Mouse (Mus musculus) CH12.LX (cell line): ENCODE results near the gene Dtd2. TPM values are rescaled to one million over a fixed set of nuclear protein-coding genes. Genes with fewer than 3 reads are reported as not detected.
A peak's percentile ranks its signal among the peaks of the same experiment; 100 is the strongest.

Experiments used
- DNase-seq: peaks from one replicate; pipeline ENCODE4 v3.0.0-alpha.2; 2013; ENCODE audit errors: extremely low read depth
- H3K27ac ChIP-seq: 2 replicates; pipeline ENCODE4 v1.5.1; 2012; ENCODE audit warnings: low read depth, mild to moderate bottlenecking, control low read depth, moderate library complexity; ENCODE audit not compliant: insufficient read depth
- H3K27me3 ChIP-seq: replicated peaks from 2 replicates; pipeline ENCODE3; 2012; ENCODE audit warnings: inconsistent platforms
- H3K36me3 ChIP-seq, 2 experiments: replicated peaks in 1 of 2; 2 replicates each; pipeline versions ENCODE3 to v1.6.1; 2012; ENCODE audit warnings: inconsistent platforms in 1 of 2, low read length in 1 of 2, mild to moderate bottlenecking in 1 of 2, mixed read lengths in 1 of 2, moderate library complexity in 1 of 2; ENCODE audit not compliant: control insufficient read depth in 1 of 2, insufficient read depth in 1 of 2
- H3K4me1 ChIP-seq, 2 experiments: 2 replicates each; pipeline ENCODE4 v1.6.1; 2012; ENCODE audit warnings: inconsistent platforms in 1 of 2, moderate library complexity in 1 of 2; ENCODE audit not compliant: insufficient read depth in 2 of 2, control insufficient read depth in 1 of 2
- H3K4me2 ChIP-seq: 2 replicates; pipeline ENCODE4 v1.6.1; 2012; ENCODE audit warnings: low read depth, mild to moderate bottlenecking, control low read depth; ENCODE audit not compliant: poor library complexity, insufficient read depth, severe bottlenecking
- H3K4me3 ChIP-seq, 3 experiments: fragments of 150-350 bp in 1 of 3; sonication (generic) in 1 of 3; replicated peaks in 1 of 3; 2 replicates each; pipeline versions ENCODE3 to v1.5.1; 2011 to 2012; ENCODE audit warnings: low read depth in 2 of 3, low read length in 2 of 3, mild to moderate bottlenecking in 2 of 3, moderate library complexity in 2 of 3, control low read depth in 1 of 3, improper control_type of control experiment in 1 of 3, inconsistent platforms in 1 of 3, mixed read lengths in 1 of 3; ENCODE audit not compliant: poor library complexity in 1 of 3
- H3K79me2 ChIP-seq: replicated peaks from 2 replicates; pipeline ENCODE4 v1.6.1; 2012; ENCODE audit warnings: mild to moderate bottlenecking, moderate library complexity; ENCODE audit not compliant: control insufficient read depth, poor library complexity, insufficient read depth, severe bottlenecking; ENCODE audit errors: extremely low read depth
- H3K9ac ChIP-seq: 2 replicates; pipeline ENCODE4 v1.6.1; 2012; ENCODE audit warnings: low read depth, mild to moderate bottlenecking, control low read depth, moderate library complexity; ENCODE audit not compliant: insufficient read depth
- H3K9me3 ChIP-seq: replicated peaks from 2 replicates; pipeline ENCODE3; 2012; ENCODE audit warnings: low read length, inconsistent platforms, mixed read lengths
- CTCF ChIP-seq, 2 experiments: IDR thresholded peaks in 1 of 2; conservative IDR thresholded peaks in 1 of 2; 2 replicates each; pipeline ENCODE4 v1.5.1; 2011 to 2012; ENCODE audit warnings: low read depth in 2 of 2, low read length in 2 of 2, improper control_type of control experiment in 1 of 2, inconsistent platforms in 1 of 2, mild to moderate bottlenecking in 1 of 2, moderate library complexity in 1 of 2
- E2F4 ChIP-seq: IDR thresholded peaks from 2 replicates; pipeline ENCODE4 v1.6.1; 2011; ENCODE audit warnings: low read depth, low read length, improper control_type of control experiment; ENCODE audit not compliant: insufficient replicate concordance
- ELF1 ChIP-seq: IDR thresholded peaks from 2 replicates; pipeline ENCODE4 v1.6.1; 2014; ENCODE audit warnings: low read depth, mild to moderate bottlenecking, inconsistent platforms, low read length, improper control_type of control experiment
- EP300 ChIP-seq: IDR thresholded peaks from 2 replicates; pipeline ENCODE4 v1.6.1; 2011; ENCODE audit warnings: low read length, improper control_type of control experiment
- ETS1 ChIP-seq: conservative IDR thresholded peaks from 2 replicates; pipeline ENCODE4 v1.6.1; 2012; ENCODE audit warnings: low read depth, mild to moderate bottlenecking, inconsistent platforms, low read length, improper control_type of control experiment, moderate library complexity
- GABPA ChIP-seq: IDR thresholded peaks from 2 replicates; pipeline ENCODE4 v1.6.1; 2012; ENCODE audit warnings: low read depth, low read length, improper control_type of control experiment, inconsistent platforms; ENCODE audit not compliant: insufficient replicate concordance
- IRF4 ChIP-seq: IDR thresholded peaks from 2 replicates; pipeline ENCODE4 v1.6.1; 2014; ENCODE audit warnings: low read depth, mild to moderate bottlenecking, inconsistent platforms, low read length, improper control_type of control experiment
- MYC ChIP-seq: IDR thresholded peaks from 2 replicates; pipeline ENCODE4 v1.6.1; 2011; ENCODE audit warnings: low read depth, mild to moderate bottlenecking, improper control_type of control experiment, low read length
- PAX5 ChIP-seq: IDR thresholded peaks from 2 replicates; pipeline ENCODE4 v1.6.1; 2012; ENCODE audit warnings: low read length, inconsistent platforms, mixed read lengths
- RAD21 ChIP-seq: IDR thresholded peaks from 2 replicates; pipeline ENCODE4 v1.6.1; 2011; ENCODE audit warnings: low read depth, mild to moderate bottlenecking, low read length, improper control_type of control experiment, moderate library complexity
- RCOR1 ChIP-seq: conservative IDR thresholded peaks from 2 replicates; pipeline ENCODE4 v1.6.1; 2012; ENCODE audit warnings: low read depth, mild to moderate bottlenecking, inconsistent platforms, low read length, improper control_type of control experiment
- SMC3 ChIP-seq: IDR thresholded peaks from 2 replicates; pipeline ENCODE4 v1.6.1; 2011; ENCODE audit warnings: low read depth, low read length, improper control_type of control experiment
- TBP ChIP-seq: conservative IDR thresholded peaks from 2 replicates; pipeline ENCODE4 v1.6.1; 2011; ENCODE audit warnings: low read depth, low read length, improper control_type of control experiment
- USF2 ChIP-seq: conservative IDR thresholded peaks from 2 replicates; pipeline ENCODE4 v1.6.1; 2011; ENCODE audit warnings: low read depth, low read length, improper control_type of control experiment
- ZMIZ1 ChIP-seq: IDR thresholded peaks from 2 replicates; pipeline ENCODE4 v1.6.1; 2012; ENCODE audit warnings: low read depth, mild to moderate bottlenecking, inconsistent platforms, low read length, improper control_type of control experiment
- ZNF384 ChIP-seq: IDR thresholded peaks from 2 replicates; pipeline ENCODE4 v1.6.1; 2012; ENCODE audit warnings: low read depth, low read length, improper control_type of control experiment, inconsistent platforms
- dilution Hi-C: fragments of 300-500 bp; cut with MboI; formaldehyde crosslinking; loops from 2 replicates; pipeline ENCODE4 v1.14.3; 2020; ENCODE audit warnings: low sequenced_read_pairs; ENCODE audit not compliant: extremely low pct_unique_long_range_greater_than_20kb, extremely low pct_ligation_motif_present
- in situ Hi-C: fragments of 300-500 bp; cut with MboI; formaldehyde crosslinking; loops from 3 replicates; pipeline ENCODE4 v1.14.3; 2019; ENCODE audit warnings: low sequenced_read_pairs, low pct_ligation_motif_present, low pct_unique_long_range_greater_than_20kb, mixed read lengths
- polyA plus RNA-seq: library from polyadenylated mRNA; unstranded; fragments of >175 nt; gene quantifications from 2 replicates; pipeline ENCODE4 v1.2.1, GENCODE M21; 2012; ENCODE audit warnings: low read depth; ENCODE audit not compliant: insufficient read length
- total RNA-seq, 2 experiments: library from RNA; depleted of rRNA; stranded (reverse); fragments of 300-350 nt in 1 of 2; fragments of >200 nt in 1 of 2; gene quantifications; 2 replicates each; pipeline ENCODE4 v1.2.3; 2012 to 2014

Gene Dtd2
- total and polyA plus RNA-seq, 3 experiments = 24.5 to 39.6 (median 31.5) TPM

- TF ChIP-seq IRF4 = 0 out of 2 replicates have a peak, but pooled peaks have one; percentile 2
- TF ChIP-seq RCOR1 = no peak
- TF ChIP-seq ZNF384 = no peak
- peak; percentile 54; the same call in 1 of the 2 replicates for TF ChIP-seq TBP
- TF ChIP-seq SMC3 = no peak
- TF ChIP-seq PAX5 = no peak
- no peak for TF ChIP-seq MYC
- TF ChIP-seq ZMIZ1 = 0 out of 2 replicates have a peak, but pooled peaks have one; percentile 21
- no peak for TF ChIP-seq USF2
Observed at GRCm38 (mm10) chr12:51971070-51971664, 35.1 kb downstream of the Dtd2 start, which contains the start of gene Heatr5a (continued).

DNA sequence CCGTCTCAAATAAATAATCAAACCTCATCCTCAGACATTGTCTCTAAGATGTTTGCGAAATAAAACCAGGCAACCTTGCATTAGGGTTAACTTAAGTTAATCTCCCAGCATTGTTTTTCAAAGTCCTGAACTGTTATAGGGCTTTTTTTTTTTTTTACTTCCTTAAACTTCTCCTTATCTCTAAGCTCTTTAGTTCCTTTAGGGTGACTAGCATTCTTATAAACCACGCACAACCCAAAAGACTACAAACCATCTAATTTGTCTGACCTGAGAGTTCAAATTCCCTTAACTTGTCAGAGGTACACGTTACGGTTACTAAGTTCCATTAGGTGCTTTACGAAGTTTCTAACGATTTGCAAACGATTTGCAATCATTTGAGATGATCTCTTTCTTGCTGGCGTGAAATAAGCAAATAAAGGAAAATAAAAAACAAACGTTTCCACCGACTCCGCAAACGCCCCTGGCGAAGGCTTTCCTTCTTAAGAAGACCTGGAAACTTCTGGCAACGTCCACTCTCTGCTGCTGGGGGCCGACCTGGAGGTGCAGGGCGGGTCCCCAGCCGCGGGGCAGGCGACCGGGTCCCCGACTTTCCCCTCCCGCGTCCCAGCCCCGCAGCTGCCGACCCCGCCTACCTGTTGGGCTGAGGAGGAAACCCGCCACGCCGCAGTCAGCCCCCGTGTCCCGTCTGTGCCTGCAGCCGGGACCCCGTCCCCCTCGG is 35.8 kb downstream of the Dtd2 start:
- Histone ChIP-seq H3K9me3 (peaks cover 7% of the 10 kb centered on the region), H3K27me3 (no peaks in the 10 kb centered on the region), H3K9ac (peak overlapping the region; percentile 92)
- in situ Hi-C loops (no loop called here), dilution Hi-C loops (no loop called here)
- no peak for TF ChIP-seq E2F4
- TF ChIP-seq CTCF (conservative IDR thresholded peaks at IDR 0.05 in 1 of 2, IDR thresholded peaks at IDR 0.05 in 1 of 2; ENCODE audit: low read depth in 2 of 2, low read length in 2 of 2) = no peak
- TF ChIP-seq SMC3 = no peak
- TF ChIP-seq RAD21 = no peak
- TF ChIP-seq ETS1 = no peak
- TF ChIP-seq ELF1 = no peak
- no peak for TF ChIP-seq USF2
- no peak for TF ChIP-seq MYC
- TF ChIP-seq GABPA = no peak
- TF ChIP-seq, all 38 proteins: peak for 0
- no peak for DNase-seq
- Histone ChIP-seq H3K27ac (0 out of 2 replicates have a peak overlapping the region, but pooled peaks have one; percentile 4), H3K4me3 (peak overlapping the region; percentile 50 to 97 (median 96)), H3K4me2 (peak overlapping the region; percentile 82; the same call in 1 of the 2 replicates), H3K79me2 (no peaks in the 10 kb centered on the region), H3K36me3 (peaks cover 0 to 3% of the 10 kb centered on the region in 2 experiments), H3K4me1 (peaks cover 0 to 12% of the 10 kb centered on the region in 2 experiments; a peak in 2 of 4 replicates)

DNA sequence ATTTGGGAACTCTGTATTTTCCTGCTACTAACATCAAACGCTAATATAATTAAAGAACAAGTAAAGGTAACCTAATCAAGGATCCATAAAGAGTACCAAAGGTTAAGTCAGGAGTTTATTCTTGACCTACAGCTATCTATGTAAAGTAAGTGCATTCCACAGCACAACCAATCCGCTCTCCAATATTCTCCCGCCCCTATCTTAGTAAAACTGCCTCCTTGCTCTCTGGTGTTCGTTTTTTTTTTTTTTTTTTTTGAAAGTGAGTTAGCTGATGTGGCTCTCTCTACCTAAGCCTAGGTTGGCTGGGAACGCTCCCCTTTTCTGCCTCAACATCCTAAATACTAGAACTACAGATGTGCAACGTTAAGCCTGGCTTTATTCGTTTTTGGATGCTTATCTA is 36.4 kb downstream of the Dtd2 start:
- H3K79me2 ChIP-seq = no peaks in the 10 kb centered on the region
- in situ Hi-C loops = no loop called here
- H3K27ac ChIP-seq = no peak overlapping the region
- H3K27me3 ChIP-seq = no peaks in the 10 kb centered on the region
- dilution Hi-C loops = no loop called here
- peaks cover 0 to 12% of the 10 kb centered on the region in 2 experiments; a peak in 2 of 4 replicates for H3K4me1 ChIP-seq
- no peak overlapping the region for H3K4me3 ChIP-seq
- H3K4me2 ChIP-seq = peak overlapping the region; percentile 82; the same call in 1 of the 2 replicates
- TF ChIP-seq EP300 (no peak), ZNF384 (0 out of 2 replicates have a peak, but pooled peaks have one; percentile 4)
- peak overlapping the region; percentile 92; the same call in 1 of the 2 replicates for H3K9ac ChIP-seq
- no peak for DNase-seq
- H3K9me3 ChIP-seq = peaks cover 7% of the 10 kb centered on the region
- peaks cover 0 to 4% of the 10 kb centered on the region in 2 experiments for H3K36me3 ChIP-seq
